Mouse (Mus musculus) thymus, postnatal 10 days (tissue): Measurements from ENCODE around the gene Spata21.
A peak's percentile ranks its signal among the peaks of the same experiment; 100 is the strongest.
"Not testable (repeated sequence)": the region's sequence is repeated elsewhere in the genome, so short reads cannot be mapped to it uniquely, and the experiment has no call there.

Source experiments
- DNase-seq, 2 experiments: peaks; one replicate each; pipeline ENCODE4 v3.0.0; 2021; ENCODE audit warnings: low spot score in 2 of 2

Gene Spata21

DNA sequence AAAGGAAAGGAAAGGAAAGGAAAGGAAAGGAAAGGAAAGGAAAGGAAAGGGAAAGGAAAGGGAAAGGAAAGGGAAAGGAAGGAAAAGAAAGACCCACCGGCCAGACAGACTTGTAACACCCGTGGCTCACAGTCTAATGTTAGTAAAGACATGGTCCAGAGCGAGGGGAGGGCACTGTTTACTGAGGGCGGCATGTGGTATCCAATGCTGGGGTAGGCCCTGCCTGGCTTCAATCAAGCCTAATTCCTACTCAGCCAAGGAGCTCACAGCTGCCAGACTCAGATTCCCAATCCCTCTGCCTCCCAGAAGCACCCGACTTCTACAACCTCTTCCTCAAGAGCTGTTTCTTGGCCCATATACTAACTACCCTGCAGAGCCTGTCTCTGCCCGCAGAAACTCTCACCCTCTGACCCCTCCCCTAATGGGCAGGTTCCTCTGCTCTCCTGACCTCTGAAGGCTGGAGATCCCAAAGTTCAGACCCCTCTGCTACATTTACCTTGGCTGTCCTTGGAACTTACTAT, 41.1 kb downstream of the Spata21 start:
- DNase-seq, result no peak

DNA sequence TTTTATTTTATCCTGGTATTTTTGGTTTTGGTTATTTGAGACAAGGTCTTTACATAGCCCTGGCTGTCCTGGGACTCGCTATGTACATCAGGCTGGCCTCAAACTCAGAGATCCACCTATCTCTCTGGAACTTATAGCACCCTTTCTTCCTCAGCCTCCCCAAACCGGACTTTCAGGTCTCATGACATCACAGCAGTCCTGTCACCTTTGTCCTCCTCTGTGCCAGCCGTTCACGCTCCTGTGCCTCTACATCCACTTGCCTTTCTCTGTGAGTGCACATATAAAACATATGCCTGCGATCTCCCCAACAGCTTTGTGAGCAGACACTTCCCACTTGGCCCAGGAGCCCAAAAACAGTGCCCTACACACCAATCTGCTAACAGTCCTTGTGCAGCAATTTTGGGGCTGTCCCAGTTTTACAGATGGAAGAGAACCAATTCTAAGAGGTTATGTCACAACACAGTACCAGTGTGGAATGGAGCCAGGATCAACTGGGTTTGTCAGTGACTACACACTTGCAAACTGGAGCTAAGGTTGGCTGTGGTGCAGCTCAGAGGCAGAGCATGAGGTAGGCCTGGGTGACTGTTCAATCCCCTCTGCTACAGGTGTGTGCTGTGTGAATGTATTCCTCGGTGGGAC, 42.7 kb downstream of the Spata21 start:
- DNase-seq, result no peak

DNA sequence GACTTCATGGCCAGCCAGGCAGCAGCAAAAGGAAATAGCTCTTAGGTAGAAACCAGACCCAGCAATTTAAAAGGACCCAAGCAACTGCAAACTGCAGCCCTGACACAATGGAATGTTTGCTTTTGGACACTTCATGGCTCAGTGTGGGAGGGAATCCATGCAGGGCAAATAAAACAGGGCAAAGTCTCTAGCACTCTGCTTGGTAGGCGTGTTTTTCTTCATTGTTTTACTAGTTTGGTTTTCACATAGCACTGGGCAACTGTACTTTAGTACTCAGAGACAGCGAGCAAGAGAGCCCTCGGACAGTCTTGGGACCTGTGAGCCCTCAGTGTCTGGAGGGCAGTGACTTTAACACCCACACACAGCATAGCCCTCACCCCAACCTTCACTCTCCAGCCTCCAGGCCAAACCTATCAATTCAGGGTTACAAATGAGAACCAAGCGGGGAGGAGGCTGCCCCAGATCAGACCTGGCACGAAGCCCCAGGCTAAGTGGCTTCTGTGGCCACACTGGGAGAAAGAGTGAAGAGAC, 43.5 kb downstream of the Spata21 start:
- DNase-seq, result no peak

DNA sequence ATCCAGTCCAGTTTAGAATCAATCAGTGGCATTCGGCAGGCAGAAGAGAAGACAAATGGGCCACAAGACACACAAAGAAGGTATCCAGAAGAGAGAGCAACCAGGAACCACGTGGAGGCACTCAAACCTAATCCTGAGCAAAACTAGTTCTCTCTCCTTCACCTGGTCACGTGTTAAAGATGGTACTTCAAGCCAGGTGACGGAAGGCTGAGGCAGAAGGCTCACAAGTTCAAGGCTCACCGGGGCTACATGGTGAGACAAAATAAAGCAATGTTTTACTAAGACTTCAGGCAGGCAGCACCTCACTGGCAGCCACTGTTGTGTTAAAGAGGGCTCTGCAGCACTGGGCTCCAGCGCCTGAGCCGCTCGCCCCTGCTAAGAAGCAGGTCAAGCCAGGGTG, 44.1 kb downstream of the Spata21 start:
- no peak for DNase-seq

DNA sequence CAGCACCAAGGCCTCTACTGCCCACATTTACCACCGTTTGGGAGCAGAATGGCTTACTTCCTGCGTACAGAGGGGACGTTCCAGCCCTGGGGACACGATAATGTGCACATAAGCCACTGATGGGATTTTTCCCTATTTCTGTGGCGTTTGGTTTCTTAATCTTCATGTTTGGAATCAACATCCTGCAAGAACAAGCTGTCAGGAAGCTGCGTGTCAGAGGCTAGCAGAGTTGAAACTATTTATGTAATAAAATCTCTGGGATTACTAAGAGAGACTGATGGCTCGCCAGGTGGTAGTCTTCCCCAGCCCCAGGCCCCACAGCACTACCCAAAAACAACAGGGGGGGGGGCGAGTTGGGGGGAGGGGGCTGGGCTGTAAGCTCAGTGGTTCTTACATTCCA, 45.1 kb downstream of the Spata21 start:
- DNase-seq, result no peak

DNA sequence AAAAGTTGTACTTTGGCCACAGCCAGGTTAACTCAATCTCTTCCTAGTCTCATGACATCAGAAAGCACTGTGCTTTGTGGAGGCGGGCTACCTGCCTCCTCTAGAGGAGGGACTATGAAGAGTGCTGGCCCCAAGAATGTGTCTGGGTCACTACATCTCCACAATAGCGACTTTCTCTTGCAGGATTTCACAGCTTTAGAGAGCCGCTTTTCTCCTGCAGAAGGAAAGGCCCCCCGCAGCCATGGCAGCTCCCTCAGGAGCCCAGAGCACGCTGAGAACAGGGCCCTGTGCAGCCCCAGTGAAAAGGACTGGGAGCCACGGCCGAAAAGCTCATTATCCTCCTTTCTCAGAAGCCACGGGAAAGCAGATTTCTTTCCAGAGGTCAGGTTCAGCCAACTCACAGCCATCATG, 45.9 kb downstream of the Spata21 start:
- DNase-seq, result no peak

DNA sequence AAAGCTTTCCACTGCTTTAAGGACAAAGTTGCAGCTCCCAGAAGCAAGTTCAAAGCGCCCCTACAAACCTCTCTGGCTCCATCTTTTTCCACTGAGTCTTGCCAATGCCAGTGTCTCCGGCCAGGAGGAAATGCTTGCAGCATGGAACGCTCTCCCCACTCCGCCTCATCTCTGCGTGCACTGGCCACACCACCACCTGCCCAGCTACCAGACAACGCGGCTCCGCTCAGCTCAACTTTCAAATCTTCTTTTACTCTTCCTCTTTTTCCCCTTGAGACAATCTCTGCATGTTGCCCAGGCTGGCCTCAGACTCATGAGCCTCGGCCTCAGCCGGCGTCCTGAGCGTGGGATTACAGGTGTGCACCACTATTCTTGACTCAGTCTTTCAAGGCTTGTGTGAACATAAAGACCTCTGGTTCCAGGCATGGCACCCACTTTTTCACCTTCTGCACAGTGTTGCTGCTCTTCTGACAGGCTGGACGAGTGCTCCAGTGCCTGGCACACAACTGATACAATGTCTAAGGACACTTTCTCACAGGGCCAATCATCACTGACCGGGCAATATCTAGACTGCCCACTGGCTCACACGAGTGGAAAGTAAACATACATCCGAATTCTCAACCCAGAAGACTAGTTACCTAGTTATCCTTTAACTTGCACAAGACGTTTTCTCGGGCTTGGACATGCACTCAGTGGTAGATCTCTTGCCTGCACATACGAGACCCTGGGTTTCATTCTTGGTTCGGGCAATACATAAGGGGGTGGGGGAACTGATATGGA, 46.8 kb downstream of the Spata21 start:
- DNase-seq, result no peak

DNA sequence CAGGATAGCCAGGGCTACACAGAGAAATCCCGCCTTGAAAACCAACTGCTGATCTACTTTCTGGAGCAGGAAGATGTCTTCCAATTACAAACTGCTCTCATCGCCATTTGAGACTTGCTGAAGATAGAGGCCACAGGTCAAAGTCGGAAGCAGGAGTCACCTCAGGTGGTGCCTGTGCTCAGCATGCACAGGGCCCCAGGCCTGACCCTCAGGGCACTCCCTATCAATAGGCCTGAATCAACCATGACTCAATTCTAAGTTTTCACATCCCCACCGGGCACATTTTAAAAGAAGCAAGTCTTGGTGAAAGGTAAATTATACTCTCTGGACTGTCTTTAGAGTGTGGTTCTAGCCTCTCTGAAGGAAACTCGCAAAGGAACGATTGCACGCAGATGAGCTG, 48.0 kb downstream of the Spata21 start:
- DNase-seq, result no peak

DNA sequence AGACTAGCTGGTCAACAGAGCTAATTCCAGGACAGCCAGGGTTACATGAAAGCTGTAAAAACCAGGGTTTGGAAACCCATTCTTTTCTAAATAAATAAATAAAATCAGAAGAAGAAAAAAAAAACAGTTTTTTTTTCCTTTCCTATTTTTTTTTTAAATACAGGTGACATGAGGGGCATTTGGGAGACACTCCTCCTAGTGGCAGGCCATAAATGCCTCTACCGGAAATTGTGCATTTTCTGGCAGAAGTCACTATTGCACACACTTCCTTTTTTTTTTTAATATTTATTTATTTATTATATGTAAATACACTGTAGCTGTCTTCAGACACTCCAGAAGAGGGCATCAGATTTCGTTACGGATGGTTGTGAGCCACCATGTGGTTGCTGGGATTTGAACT, 49.6 kb downstream of the Spata21 start:
- DNase-seq, result not testable (repeated sequence)

DNA sequence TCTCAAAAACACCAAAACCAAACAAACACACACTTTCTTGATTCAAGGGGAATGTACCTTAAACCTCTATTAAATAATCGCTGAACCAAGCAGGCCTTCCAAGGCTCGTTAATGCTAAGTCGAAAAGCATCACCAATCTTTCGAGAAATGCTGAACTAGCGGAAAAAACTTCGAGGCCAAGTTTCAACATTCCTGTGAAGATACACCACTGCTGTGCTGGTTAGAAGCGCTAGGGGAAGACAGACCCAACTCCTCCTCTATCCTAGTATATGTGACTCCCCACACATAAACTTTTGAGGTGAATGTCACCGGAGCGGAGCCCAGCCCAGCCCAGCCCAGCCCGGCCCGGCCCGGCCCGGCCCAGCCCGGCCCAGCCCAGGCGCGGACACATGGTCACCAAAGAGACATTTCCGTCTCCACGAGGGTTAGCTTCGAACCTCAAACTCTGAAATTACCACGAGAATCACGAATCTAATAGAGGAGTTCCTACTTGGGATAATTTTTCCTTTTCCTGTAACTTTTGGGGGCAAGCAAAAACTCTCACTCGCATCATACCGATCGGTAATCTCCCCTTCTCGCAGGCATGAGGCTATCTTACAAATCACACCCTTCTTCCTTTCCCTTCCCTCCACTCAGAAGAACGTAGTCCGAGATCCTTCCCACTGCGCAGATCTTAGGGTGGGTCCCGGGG, 50.4 kb downstream of the Spata21 start:
- no peak for DNase-seq

DNA sequence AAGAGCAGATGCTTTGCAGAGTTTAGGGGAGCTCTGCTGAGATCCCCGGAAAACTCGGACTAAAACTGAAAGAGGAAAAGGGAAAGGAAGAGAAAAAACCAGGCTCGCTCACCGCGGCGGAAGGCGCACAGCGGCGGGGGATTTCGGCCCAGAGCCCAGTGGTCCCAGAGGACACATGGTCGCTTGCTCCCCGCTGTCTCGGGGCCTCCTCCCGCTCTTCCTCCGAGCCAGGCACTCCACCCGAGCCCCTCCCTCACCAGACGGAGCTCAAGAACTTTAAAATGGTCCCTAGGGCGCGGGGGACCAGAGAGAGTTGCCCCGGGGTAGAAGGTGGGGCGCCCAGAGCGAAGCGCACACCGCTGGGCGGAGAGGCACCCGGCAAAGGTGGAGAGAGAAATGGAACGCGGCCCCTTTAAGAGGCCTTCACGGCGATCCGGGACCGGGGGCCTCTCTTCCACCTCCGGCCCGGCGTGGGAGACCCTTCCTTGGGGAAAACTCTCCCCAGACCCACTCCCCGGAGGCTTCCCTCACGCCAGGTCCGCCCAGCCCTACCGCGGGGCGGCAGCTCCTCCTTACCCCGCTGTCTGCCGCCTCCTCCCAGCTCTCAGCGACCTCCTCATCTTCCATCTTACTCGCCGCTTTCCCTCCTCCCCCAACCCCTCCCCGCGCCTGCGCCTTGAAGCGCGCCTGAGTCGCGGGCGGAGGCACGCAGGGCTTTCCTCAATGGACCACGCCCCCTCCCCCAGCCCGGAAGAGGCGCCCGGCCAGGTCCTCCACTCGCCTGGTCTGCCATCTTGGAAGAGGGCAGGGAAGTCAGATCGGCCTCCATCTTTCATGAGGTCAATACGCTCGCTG, 51.2 kb downstream of the Spata21 start, which contains the start of gene Szrd1:
TSS of gene Szrd1 (minus strand) at position 660 of the 855 bp plus-strand sequence.
- peak; percentile 99 for DNase-seq

DNA sequence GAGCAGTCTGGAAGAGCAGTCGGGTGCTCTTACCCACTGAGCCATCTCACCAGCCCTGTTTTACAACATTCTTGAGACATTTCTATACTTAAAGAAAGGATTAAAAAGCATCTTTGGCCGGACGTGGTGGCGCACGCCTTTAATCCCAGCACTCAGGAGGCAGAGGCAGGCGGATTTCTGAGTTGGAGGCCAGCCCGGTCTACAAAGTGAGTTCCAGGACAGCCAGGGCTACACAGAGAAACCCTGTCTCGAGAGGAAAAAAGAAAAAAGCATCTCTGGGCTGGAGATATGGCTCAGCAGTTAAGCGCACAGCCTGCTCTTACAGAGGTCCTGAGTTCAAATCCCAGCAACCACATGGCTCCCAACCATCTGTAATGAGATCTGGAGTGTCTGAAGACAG, 52.2 kb downstream of the Spata21 start:
- DNase-seq, result not testable (repeated sequence)

DNA sequence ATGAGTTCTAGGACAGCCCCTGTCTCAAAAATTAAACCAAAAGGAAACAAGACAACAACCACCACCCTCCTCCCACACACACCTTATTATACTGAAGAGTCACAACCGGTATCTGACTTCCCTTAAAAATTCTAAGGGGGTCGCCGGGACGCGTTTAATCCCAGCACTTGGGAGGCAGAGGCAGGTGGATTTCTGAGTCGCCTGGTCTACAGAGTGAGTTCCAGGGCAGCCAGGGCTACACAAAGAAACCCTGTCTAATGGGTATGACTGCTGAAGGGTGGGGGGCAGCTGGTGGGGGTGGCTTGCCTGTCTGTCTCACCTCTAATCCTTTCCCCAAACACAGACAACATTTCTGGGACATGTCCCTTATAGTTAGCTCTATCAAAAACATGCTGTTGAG, 52.8 kb downstream of the Spata21 start:
- DNase-seq, result no peak

DNA sequence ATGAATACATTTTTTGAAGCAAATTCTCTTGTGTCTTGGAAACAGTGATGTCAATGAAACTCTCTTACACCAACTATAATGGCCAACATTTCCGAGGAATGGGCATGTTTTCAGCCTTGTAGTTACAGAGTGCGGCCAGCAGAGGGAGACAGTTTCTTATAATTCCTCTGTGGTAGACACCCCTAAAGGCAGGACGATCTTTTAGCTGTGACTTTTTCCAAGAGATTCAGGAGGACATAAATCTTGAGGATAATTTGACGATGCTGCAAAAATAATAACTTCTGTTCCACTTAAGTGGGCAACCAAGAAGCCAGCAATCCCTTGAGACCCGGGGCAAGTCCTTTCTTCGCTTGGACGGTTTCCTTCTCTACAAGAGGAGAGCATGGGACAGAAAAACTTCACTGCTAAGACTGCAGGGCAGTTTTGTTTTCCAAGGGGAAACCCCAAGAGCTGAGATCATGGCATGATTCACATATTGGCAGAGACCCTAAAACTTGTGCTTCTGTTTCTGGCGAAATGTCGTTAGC, 54.2 kb downstream of the Spata21 start:
- peak; percentile 65 to 74 for DNase-seq

DNA sequence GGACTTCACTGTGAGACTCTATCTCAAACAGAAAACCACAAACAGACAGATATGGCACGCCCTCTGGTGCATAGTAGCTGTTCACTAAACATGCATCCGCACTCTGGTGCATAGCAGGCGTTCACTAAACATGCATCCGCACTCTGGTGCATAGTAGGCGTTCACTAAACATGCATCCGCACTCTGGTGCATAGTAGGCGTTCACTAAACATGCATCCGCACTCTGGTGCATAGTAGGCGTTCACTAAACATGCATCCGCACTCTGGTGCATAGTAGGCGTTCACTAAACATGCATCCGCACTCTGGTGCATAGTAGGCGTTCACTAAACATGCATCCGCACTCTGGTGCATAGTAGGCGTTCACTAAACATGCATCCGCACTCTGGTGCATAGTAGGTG, 57.0 kb downstream of the Spata21 start:
- not testable (repeated sequence) for DNase-seq

DNA sequence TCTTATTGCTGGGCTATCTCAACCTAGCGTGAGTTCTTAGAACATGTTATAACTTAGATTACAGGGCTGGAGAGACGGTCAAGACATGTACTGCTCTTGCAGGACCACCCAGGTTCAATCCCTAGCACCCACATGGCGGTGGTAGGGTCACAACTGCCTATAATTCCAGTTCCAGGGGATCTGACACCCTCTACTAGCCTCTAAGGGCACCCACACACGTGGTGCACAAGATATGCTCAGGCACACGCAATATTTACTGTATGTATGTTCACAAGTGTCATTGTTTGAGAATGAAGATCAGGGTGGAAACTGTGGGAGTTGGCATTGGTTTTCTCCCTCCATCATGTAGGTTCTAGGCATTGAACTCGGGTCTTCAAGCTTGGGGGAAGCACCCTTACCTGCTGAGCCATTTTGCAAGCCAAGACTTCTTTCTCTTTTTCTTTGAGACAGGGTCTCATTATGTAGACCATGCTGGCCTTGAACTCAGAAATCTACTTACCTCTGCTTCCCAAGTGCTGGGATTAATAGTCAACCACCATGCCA, 58.4 kb downstream of the Spata21 start:
- no peak for DNase-seq

DNA sequence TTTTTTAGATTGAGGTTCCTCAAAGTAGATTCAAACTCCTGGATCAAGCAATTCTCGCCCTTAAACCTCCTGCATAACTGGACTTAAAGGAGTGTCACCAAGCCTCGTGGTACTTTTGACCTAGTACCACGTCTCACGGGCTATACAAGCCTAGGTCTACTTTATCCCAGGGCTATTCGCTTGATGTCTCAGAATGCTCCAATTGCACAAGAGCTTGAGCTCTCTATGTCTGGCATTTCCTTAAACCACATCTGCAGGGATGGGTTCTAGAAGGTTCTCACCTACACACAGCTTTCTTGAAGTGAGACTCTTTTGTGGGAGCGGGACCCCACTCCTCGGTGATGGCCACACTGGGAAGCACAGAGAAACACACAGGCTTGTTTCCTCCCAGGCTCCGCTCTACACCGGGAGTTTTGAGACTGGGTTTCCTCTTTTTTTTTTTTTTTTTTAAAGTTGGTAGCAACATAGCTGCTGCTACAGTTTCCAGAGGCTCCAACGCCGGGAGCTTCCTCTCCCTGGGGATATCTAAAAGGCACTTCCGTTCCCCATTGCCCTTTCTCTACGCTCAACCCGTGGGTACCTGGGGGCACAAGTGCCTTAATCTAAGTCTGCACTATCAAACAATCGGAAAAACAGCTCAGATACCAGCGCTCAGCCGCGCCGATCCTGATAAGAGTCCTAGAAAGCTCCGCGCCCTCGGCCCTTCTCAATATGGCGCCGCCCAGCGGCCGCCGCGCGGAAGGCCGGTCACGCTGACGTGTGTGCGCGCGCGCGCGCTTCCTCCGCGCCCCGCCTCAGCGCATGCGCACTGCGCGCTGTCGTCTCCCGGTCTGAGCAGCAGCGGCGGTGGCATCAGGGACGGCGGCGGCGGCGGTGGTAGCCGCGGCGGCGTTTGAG, 59.2 kb downstream of the Spata21 start, which contains the start of gene Fbxo42:
TSS of gene Fbxo42 (plus strand) at position 802 of the 897 bp plus-strand sequence.
- peak; percentile 87 to 97 for DNase-seq

DNA sequence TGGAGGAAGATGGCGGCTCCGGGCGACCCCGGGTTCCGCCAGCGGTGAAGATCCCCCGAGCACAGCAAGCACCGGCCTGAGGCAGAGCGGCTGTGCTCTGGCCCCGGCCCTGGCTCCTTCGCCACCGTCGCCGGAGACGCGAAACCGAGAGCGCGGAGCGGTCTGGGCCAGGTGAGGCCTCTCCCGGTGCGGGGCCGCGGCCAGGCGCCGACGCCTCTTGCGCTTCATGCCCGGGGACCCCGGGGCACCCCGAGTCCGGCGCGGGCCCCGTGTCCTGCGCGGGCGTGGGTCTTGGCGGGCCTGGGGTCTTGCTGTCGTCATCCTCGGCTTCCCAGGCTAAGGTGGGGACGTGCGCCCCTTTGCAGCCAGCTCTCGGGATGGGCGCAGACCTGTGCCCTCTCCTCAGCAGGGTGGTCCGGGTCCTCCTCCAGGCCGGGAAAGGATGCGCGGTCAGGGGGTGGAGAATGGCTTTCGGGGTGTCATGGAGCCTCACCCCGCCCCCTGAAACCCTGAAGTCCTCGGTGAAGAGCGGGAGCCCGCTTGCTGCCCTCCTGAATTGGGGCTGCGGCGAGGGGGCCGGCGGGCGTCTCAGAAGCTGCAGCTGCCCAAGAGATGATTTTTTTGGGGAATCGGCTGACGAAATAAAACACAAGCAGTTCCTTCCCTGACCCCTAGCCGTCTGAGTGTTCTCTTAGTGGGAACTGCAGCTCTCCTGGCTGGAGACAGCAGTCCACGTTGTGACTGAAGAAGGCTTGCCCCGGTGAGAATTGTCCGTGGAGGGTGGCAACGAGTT, 60.1 kb downstream of the Spata21 start:
- peak; percentile 50 to 61 for DNase-seq

DNA sequence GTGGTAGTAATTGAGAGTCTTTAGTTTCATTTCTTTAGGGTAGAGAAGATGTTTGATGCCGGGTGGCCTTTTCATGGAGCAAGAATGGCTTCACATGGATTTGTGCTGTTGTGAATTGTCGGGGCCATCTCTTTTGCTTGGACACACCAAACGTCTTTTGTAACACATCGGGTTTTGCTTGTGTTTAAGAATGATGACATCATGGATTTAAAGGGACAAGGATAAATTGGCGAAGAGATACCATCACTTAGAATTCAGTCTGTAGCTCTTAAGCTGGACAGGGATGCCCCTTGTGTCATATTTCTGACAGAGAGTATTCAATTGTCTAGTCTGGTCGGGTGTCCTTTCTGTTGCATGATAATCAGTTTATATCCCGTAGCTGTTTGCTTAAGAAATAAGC, 61.0 kb downstream of the Spata21 start:
- DNase-seq, result no peak
